In genomic region chr4:150964635-150965554, GRCm38 (mm10) we compare ENCODE assay signal across 8 mouse cellular contexts. TPM values are rescaled to one million over a fixed set of nuclear protein-coding genes. Genes with fewer than 3 reads are reported as not detected.
A peak's percentile ranks its signal among the peaks of the same experiment; 100 is the strongest.
DNase-seq lines count a peak whose midpoint lies in the region; ATAC-seq and TF ChIP-seq lines count a peak whose summit lies in the region.

No protein-coding gene starts in this region.

- H3K36me3 ChIP-seq in embryonic facial prominence, embryonic 13.5 days = no peaks in the 10 kb centered on the region
- no peaks in the 10 kb centered on the region for H3K36me3 ChIP-seq in heart, embryonic 10.5 days
- no peaks in the 10 kb centered on the region for H3K36me3 ChIP-seq in kidney, embryonic 14.5 days (ENCODE audit: control insufficient read depth, insufficient read depth, low read length)
- no peaks in the 10 kb centered on the region for H3K36me3 ChIP-seq in limb, embryonic 15.5 days
- H3K36me3 ChIP-seq in midbrain, postnatal 0 days (ENCODE audit: insufficient read depth, low read length) = no peaks in the 10 kb centered on the region

- DNase-seq in 3T3-L1 (ENCODE audit: low read depth, low spot score) = peak; percentile 94
- peak; percentile 92 for DNase-seq in adrenal gland, postnatal 14 days
- peak; percentile 88 for DNase-seq in heart, embryonic 10.5 days (ENCODE audit: low spot score)
- peak; percentile 87 for DNase-seq in midbrain, postnatal 0 days (ENCODE audit: low spot score)
- peak; percentile 68 to 76 for DNase-seq in spleen, postnatal 14 days (ENCODE audit: low spot score in 2 of 2)

- no peak overlapping the region for H3K9ac ChIP-seq in embryonic facial prominence, embryonic 13.5 days
- H3K9ac ChIP-seq in kidney, embryonic 14.5 days (ENCODE audit: low read depth, low read length) = no peak overlapping the region
- H3K9ac ChIP-seq in limb, embryonic 15.5 days = no peak overlapping the region
- no peak overlapping the region for H3K9ac ChIP-seq in midbrain, postnatal 0 days (replicated peaks; ENCODE audit: low read length, poor library complexity, severe bottlenecking)

- no peaks in the 10 kb centered on the region for H3K27me3 ChIP-seq in embryonic facial prominence, embryonic 13.5 days
- no peaks in the 10 kb centered on the region for H3K27me3 ChIP-seq in heart, embryonic 10.5 days (ENCODE audit: insufficient read depth, poor library complexity, severe bottlenecking)
- no peaks in the 10 kb centered on the region for H3K27me3 ChIP-seq in kidney, embryonic 14.5 days (ENCODE audit: control insufficient read depth, insufficient read depth, low read length)
- no peaks in the 10 kb centered on the region for H3K27me3 ChIP-seq in limb, embryonic 15.5 days
- H3K27me3 ChIP-seq in midbrain, postnatal 0 days (ENCODE audit: insufficient read depth, low read length) = no peaks in the 10 kb centered on the region

- no peak for ATAC-seq in embryonic facial prominence, embryonic 13.5 days (ENCODE audit: insufficient number of reproducible peaks, insufficient read depth, low FRiP score, low TSS enrichment, low read depth)
- peak; percentile 54; the same call in 1 of the 2 replicates for ATAC-seq in kidney, embryonic 14.5 days (ENCODE audit: low FRiP score, low TSS enrichment)
- ATAC-seq in limb, embryonic 15.5 days (ENCODE audit: insufficient number of reproducible peaks, low FRiP score, low TSS enrichment, low read depth) = 0 out of 2 replicates have a peak, but pooled peaks have one; percentile 46
- 0 out of 2 replicates have a peak, but pooled peaks have one; percentile 54 for ATAC-seq in midbrain, postnatal 0 days (ENCODE audit: low FRiP score)

- H3K27ac ChIP-seq in embryonic facial prominence, embryonic 13.5 days = no peak overlapping the region
- H3K27ac ChIP-seq in heart, embryonic 10.5 days = no peak overlapping the region
- no peak overlapping the region for H3K27ac ChIP-seq in kidney, embryonic 14.5 days (ENCODE audit: low read depth, low read length)
- H3K27ac ChIP-seq in limb, embryonic 15.5 days = no peak overlapping the region
- no peak overlapping the region for H3K27ac ChIP-seq in midbrain, postnatal 0 days (ENCODE audit: low read depth, low read length)

- WGBS in embryonic facial prominence, embryonic 13.5 days = 17% methylated on average over 25 of the region's 25 CpGs
- 10% methylated on average over 25 of the region's 25 CpGs for WGBS in heart, embryonic 10.5 days
- WGBS in kidney, embryonic 14.5 days = 13% methylated on average over 25 of the region's 25 CpGs
- 10% methylated on average over 25 of the region's 25 CpGs for WGBS in limb, embryonic 15.5 days
- 14% methylated on average over 25 of the region's 25 CpGs for WGBS in midbrain, postnatal 0 days

- H3K4me3 ChIP-seq in embryonic facial prominence, embryonic 13.5 days = peak overlapping the region; percentile 19; the same call in 1 of the 2 replicates
- peak overlapping the region; percentile 51 for H3K4me3 ChIP-seq in heart, embryonic 10.5 days
- peak overlapping the region; percentile 24; the same call in 1 of the 2 replicates for H3K4me3 ChIP-seq in kidney, embryonic 14.5 days (ENCODE audit: low read length)
- peak overlapping the region; percentile 19 for H3K4me3 ChIP-seq in limb, embryonic 15.5 days
- H3K4me3 ChIP-seq in midbrain, postnatal 0 days (ENCODE audit: low read depth, low read length) = peak overlapping the region; percentile 10; the same call in 1 of the 2 replicates

- TF ChIP-seq CTCF in midbrain, postnatal 0 days (IDR thresholded peaks at IDR 0.05) = peak; percentile 86

- peak overlapping the region; percentile 48 for H3K4me2 ChIP-seq in embryonic facial prominence, embryonic 13.5 days
- peak overlapping the region; percentile 33 for H3K4me2 ChIP-seq in kidney, embryonic 14.5 days (replicated peaks; ENCODE audit: low read depth, low read length)
- peak overlapping the region; percentile 40 for H3K4me2 ChIP-seq in limb, embryonic 15.5 days
- H3K4me2 ChIP-seq in midbrain, postnatal 0 days (ENCODE audit: low read depth, low read length, poor library complexity, severe bottlenecking) = peak overlapping the region; percentile 41

- H3K4me1 ChIP-seq in embryonic facial prominence, embryonic 13.5 days = peaks cover 5% of the 10 kb centered on the region
- H3K4me1 ChIP-seq in heart, embryonic 10.5 days = peaks cover 5% of the 10 kb centered on the region
- 0 out of 2 replicates have a peak, but pooled peaks cover 6% of the 10 kb centered on the region for H3K4me1 ChIP-seq in kidney, embryonic 14.5 days (ENCODE audit: control insufficient read depth, insufficient read depth, low read length)
- peaks cover 4% of the 10 kb centered on the region; the same call in 1 of the 2 replicates for H3K4me1 ChIP-seq in limb, embryonic 15.5 days
- H3K4me1 ChIP-seq in midbrain, postnatal 0 days (ENCODE audit: insufficient read depth, low read length) = no peaks in the 10 kb centered on the region

- no peaks in the 10 kb centered on the region for H3K9me3 ChIP-seq in embryonic facial prominence, embryonic 13.5 days
- H3K9me3 ChIP-seq in heart, embryonic 10.5 days = no peaks in the 10 kb centered on the region
- no peaks in the 10 kb centered on the region for H3K9me3 ChIP-seq in kidney, embryonic 14.5 days (ENCODE audit: control insufficient read depth, low read length)
- no peaks in the 10 kb centered on the region for H3K9me3 ChIP-seq in limb, embryonic 15.5 days
- no peaks in the 10 kb centered on the region for H3K9me3 ChIP-seq in midbrain, postnatal 0 days (ENCODE audit: low read length)

RNA-seq across cellular contexts. Expression of gene Uts2, which starts 32.0 kb away (rescaled TPM):
- not detected in 2 replicates for total RNA-seq in adrenal gland, postnatal 14 days (2021)
- polyA plus RNA-seq in embryonic facial prominence, embryonic 13.5 days (2015; fragmentation: Nextera tagmentation; extraction: Ambion mirVana) = not detected in 2 replicates
- polyA plus RNA-seq in heart, embryonic 10.5 days (2016; fragmentation: Nextera tagmentation; extraction: Ambion mirVana) = not detected in 2 replicates
- not detected in 2 replicates for polyA plus RNA-seq in kidney, embryonic 14.5 days (2014; fragmentation: Nextera tagmentation; extraction: Ambion mirVana)
- polyA plus RNA-seq in limb, embryonic 15.5 days (2015; fragmentation: Nextera tagmentation; extraction: Ambion mirVana) = not detected in 2 replicates
- not detected in 2 replicates for total RNA-seq in midbrain, postnatal 0 days (2014; rRNA removed)
- not detected in 2 replicates for polyA plus RNA-seq in midbrain, postnatal 0 days (2015; fragmentation: Nextera tagmentation; extraction: Ambion mirVana)

RNA-seq across cellular contexts. Expression of gene Tnfrsf9, which starts 50.5 kb away (rescaled TPM):
- total RNA-seq in adrenal gland, postnatal 14 days (2021) = 0.15 and 0.60 TPM in 2 replicates
- 0.39 and 0.51 TPM in 2 replicates for polyA plus RNA-seq in embryonic facial prominence, embryonic 13.5 days (2015; fragmentation: Nextera tagmentation; extraction: Ambion mirVana)
- 0.16 and 0.51 TPM in 2 replicates for polyA plus RNA-seq in heart, embryonic 10.5 days (2016; fragmentation: Nextera tagmentation; extraction: Ambion mirVana)
- 0.13 and 0.39 TPM in 2 replicates for polyA plus RNA-seq in kidney, embryonic 14.5 days (2014; fragmentation: Nextera tagmentation; extraction: Ambion mirVana)
- polyA plus RNA-seq in limb, embryonic 15.5 days (2015; fragmentation: Nextera tagmentation; extraction: Ambion mirVana) = 0.83 and 1.1 TPM in 2 replicates
- total RNA-seq in midbrain, postnatal 0 days (2014; rRNA removed) = not detected in 2 replicates
- polyA plus RNA-seq in midbrain, postnatal 0 days (2015; fragmentation: Nextera tagmentation; extraction: Ambion mirVana) = 0.25 and 0.29 TPM in 2 replicates

RNA-seq across cellular contexts. Expression of gene Park7, which starts 50.7 kb away (rescaled TPM):
- 251 and 259 TPM in 2 replicates for total RNA-seq in adrenal gland, postnatal 14 days (2021)
- 449 and 477 TPM in 2 replicates for polyA plus RNA-seq in embryonic facial prominence, embryonic 13.5 days (2015; fragmentation: Nextera tagmentation; extraction: Ambion mirVana)
- 403 and 488 TPM in 2 replicates for polyA plus RNA-seq in heart, embryonic 10.5 days (2016; fragmentation: Nextera tagmentation; extraction: Ambion mirVana)
- 398 and 419 TPM in 2 replicates for polyA plus RNA-seq in kidney, embryonic 14.5 days (2014; fragmentation: Nextera tagmentation; extraction: Ambion mirVana)
- 349 and 381 TPM in 2 replicates for polyA plus RNA-seq in limb, embryonic 15.5 days (2015; fragmentation: Nextera tagmentation; extraction: Ambion mirVana)
- total RNA-seq in midbrain, postnatal 0 days (2014; rRNA removed) = 167 and 180 TPM in 2 replicates
- polyA plus RNA-seq in midbrain, postnatal 0 days (2015; fragmentation: Nextera tagmentation; extraction: Ambion mirVana) = 427 and 453 TPM in 2 replicates
